Mouse (Mus musculus): Measurements from ENCODE around the gene Cdx2. TPM values are rescaled to one million over a fixed set of nuclear protein-coding genes. Genes with fewer than 3 reads are reported as not detected.

Cdx2 gene
- not detected for polyA plus RNA-seq (2012; fragmentation: generic; extraction: Trizol)
- long read RNA-seq, experiment 1 = 0 reads
- long read RNA-seq, experiment 2 = 0 reads

GRCm38 (mm10) chr5:147306638-147307397, at the start of gene Cdx2:
Gene Cdx2, minus strand, starts transcription at chr5:147307270.
- Histone ChIP-seq H3K79me2 (ENCODE audit: control insufficient read depth, insufficient read depth) (no peaks in the 10 kb centered on the region), H3K79me3 (ENCODE audit: low read depth) (no peaks in the 10 kb centered on the region), H3K4me3 (ENCODE audit: insufficient read depth, poor library complexity, severe bottlenecking) (no peak within 1 kb of the TSS), H3K36me3 (ENCODE audit: control insufficient read depth, insufficient read depth) (no peaks in the 10 kb centered on the region), H3ac (ENCODE audit: control insufficient read depth, insufficient read length, low read depth) (no peak within 1 kb of the TSS), H3K27me3 (ENCODE audit: control insufficient read depth, insufficient read depth, insufficient read length) (peaks cover 86% of the 10 kb centered on the region)
- TF ChIP-seq USF1 (IDR thresholded peaks at IDR 0.05; ENCODE audit: low read depth) = no peak
- no peak for TF ChIP-seq CTCF (IDR thresholded peaks at IDR 0.05; ENCODE audit: control insufficient read depth, insufficient read depth, insufficient read length)
- no peak for TF ChIP-seq MAX (IDR thresholded peaks at IDR 0.05)
- no peak for TF ChIP-seq MYOG (IDR thresholded peaks at IDR 0.05; ENCODE audit: control insufficient read depth, extremely low read depth, insufficient read length)
- TF ChIP-seq CEBPB (IDR thresholded peaks at IDR 0.05; ENCODE audit: low read depth) = no peak
- no peak for TF ChIP-seq MYOD1 (IDR thresholded peaks at IDR 0.05; ENCODE audit: control insufficient read depth, insufficient read length, low read depth)
- TF ChIP-seq FOSL1 (IDR thresholded peaks at IDR 0.05; ENCODE audit: insufficient read depth, low read length, poor library complexity, severe bottlenecking) = no peak

- Histone ChIP-seq H3K36me3 (ENCODE audit: control insufficient read depth, insufficient read depth) (no peaks in the 10 kb centered on the region), H3ac (ENCODE audit: control insufficient read depth, insufficient read length, low read depth) (no peak overlapping the region), H3K79me3 (ENCODE audit: low read depth) (no peaks in the 10 kb centered on the region), H3K27me3 (ENCODE audit: control insufficient read depth, insufficient read depth, insufficient read length) (no peaks in the 10 kb centered on the region), H3K79me2 (ENCODE audit: control insufficient read depth, insufficient read depth) (no peaks in the 10 kb centered on the region), H3K4me3 (ENCODE audit: insufficient read depth, poor library complexity, severe bottlenecking) (no peak overlapping the region)
- TF ChIP-seq MAX (IDR thresholded peaks at IDR 0.05) = no peak
- TF ChIP-seq CTCF (IDR thresholded peaks at IDR 0.05; ENCODE audit: control insufficient read depth, insufficient read depth, insufficient read length) = no peak
- no peak for TF ChIP-seq MYOG (IDR thresholded peaks at IDR 0.05; ENCODE audit: control insufficient read depth, extremely low read depth, insufficient read length)
- no peak for TF ChIP-seq MYOD1 (IDR thresholded peaks at IDR 0.05; ENCODE audit: control insufficient read depth, insufficient read length, low read depth)
- no peak for TF ChIP-seq CEBPB (IDR thresholded peaks at IDR 0.05; ENCODE audit: low read depth)
- no peak for TF ChIP-seq USF1 (IDR thresholded peaks at IDR 0.05; ENCODE audit: low read depth)
- TF ChIP-seq FOSL1 (IDR thresholded peaks at IDR 0.05; ENCODE audit: insufficient read depth, low read length, poor library complexity, severe bottlenecking) = no peak
Observed at GRCm38 (mm10) chr5:147356260-147357055, 49.4 kb upstream of the Cdx2 start.

GRCm38 (mm10) chr5:147355788-147356187, 48.7 kb upstream of the Cdx2 start:
- Histone ChIP-seq H3K36me3 (ENCODE audit: control insufficient read depth, insufficient read depth) (no peaks in the 10 kb centered on the region), H3K4me3 (ENCODE audit: insufficient read depth, poor library complexity, severe bottlenecking) (no peak overlapping the region), H3ac (ENCODE audit: control insufficient read depth, insufficient read length, low read depth) (no peak overlapping the region), H3K27me3 (ENCODE audit: control insufficient read depth, insufficient read depth, insufficient read length) (no peaks in the 10 kb centered on the region), H3K79me3 (ENCODE audit: low read depth) (no peaks in the 10 kb centered on the region), H3K79me2 (ENCODE audit: control insufficient read depth, insufficient read depth) (no peaks in the 10 kb centered on the region)
- no peak for TF ChIP-seq FOSL1 (IDR thresholded peaks at IDR 0.05; ENCODE audit: insufficient read depth, low read length, poor library complexity, severe bottlenecking)
- TF ChIP-seq USF1 (IDR thresholded peaks at IDR 0.05; ENCODE audit: low read depth) = no peak
- no peak for TF ChIP-seq MYOD1 (IDR thresholded peaks at IDR 0.05; ENCODE audit: control insufficient read depth, insufficient read length, low read depth)
- no peak for TF ChIP-seq MYOG (IDR thresholded peaks at IDR 0.05; ENCODE audit: control insufficient read depth, extremely low read depth, insufficient read length)
- TF ChIP-seq CEBPB (IDR thresholded peaks at IDR 0.05; ENCODE audit: low read depth) = no peak

- no peak for TF ChIP-seq USF1 (IDR thresholded peaks at IDR 0.05; ENCODE audit: low read depth)
- TF ChIP-seq MYOD1 (IDR thresholded peaks at IDR 0.05; ENCODE audit: control insufficient read depth, insufficient read length, low read depth) = no peak
- TF ChIP-seq FOSL1 (IDR thresholded peaks at IDR 0.05; ENCODE audit: insufficient read depth, low read length, poor library complexity, severe bottlenecking) = no peak
- no peak for TF ChIP-seq MAX (IDR thresholded peaks at IDR 0.05)
- no peak for TF ChIP-seq CTCF (IDR thresholded peaks at IDR 0.05; ENCODE audit: control insufficient read depth, insufficient read depth, insufficient read length)
- no peak for TF ChIP-seq CEBPB (IDR thresholded peaks at IDR 0.05; ENCODE audit: low read depth)
- no peak for TF ChIP-seq MYOG (IDR thresholded peaks at IDR 0.05; ENCODE audit: control insufficient read depth, extremely low read depth, insufficient read length)
- Histone ChIP-seq H3K36me3 (ENCODE audit: control insufficient read depth, insufficient read depth) (no peaks in the 10 kb centered on the region), H3K27me3 (ENCODE audit: control insufficient read depth, insufficient read depth, insufficient read length) (no peaks in the 10 kb centered on the region), H3K4me3 (ENCODE audit: insufficient read depth, poor library complexity, severe bottlenecking) (no peak overlapping the region), H3ac (ENCODE audit: control insufficient read depth, insufficient read length, low read depth) (no peak overlapping the region), H3K79me2 (ENCODE audit: control insufficient read depth, insufficient read depth) (no peaks in the 10 kb centered on the region), H3K79me3 (ENCODE audit: low read depth) (no peaks in the 10 kb centered on the region)
Observed at GRCm38 (mm10) chr5:147354985-147355384, 47.9 kb upstream of the Cdx2 start.

- H3K79me2 ChIP-seq (ENCODE audit: control insufficient read depth, insufficient read depth) = no peaks in the 10 kb centered on the region
- H3K27me3 ChIP-seq (ENCODE audit: control insufficient read depth, insufficient read depth, insufficient read length) = no peaks in the 10 kb centered on the region
- no peak for TF ChIP-seq FOSL1 (IDR thresholded peaks at IDR 0.05; ENCODE audit: insufficient read depth, low read length, poor library complexity, severe bottlenecking)
- no peak for TF ChIP-seq USF1 (IDR thresholded peaks at IDR 0.05; ENCODE audit: low read depth)
- no peak for TF ChIP-seq CTCF (IDR thresholded peaks at IDR 0.05; ENCODE audit: control insufficient read depth, insufficient read depth, insufficient read length)
- no peak for TF ChIP-seq MAX (IDR thresholded peaks at IDR 0.05)
- no peak for TF ChIP-seq MYOG (IDR thresholded peaks at IDR 0.05; ENCODE audit: control insufficient read depth, extremely low read depth, insufficient read length)
- no peak for TF ChIP-seq CEBPB (IDR thresholded peaks at IDR 0.05; ENCODE audit: low read depth)
- TF ChIP-seq MYOD1 (IDR thresholded peaks at IDR 0.05; ENCODE audit: control insufficient read depth, insufficient read length, low read depth) = no peak
- no peak overlapping the region for H3ac ChIP-seq (ENCODE audit: control insufficient read depth, insufficient read length, low read depth)
- no peak overlapping the region for H3K4me3 ChIP-seq (ENCODE audit: insufficient read depth, poor library complexity, severe bottlenecking)
- H3K36me3 ChIP-seq (ENCODE audit: control insufficient read depth, insufficient read depth) = no peaks in the 10 kb centered on the region
- no peaks in the 10 kb centered on the region for H3K79me3 ChIP-seq (ENCODE audit: low read depth)
Observed at GRCm38 (mm10) chr5:147354161-147354780, 47.2 kb upstream of the Cdx2 start.
